Mouse (Mus musculus) olfactory bulb, adult 2 months (tissue): Measurements from ENCODE around the gene Slc13a5. TPM values are rescaled to one million over a fixed set of nuclear protein-coding genes. Genes with fewer than 3 reads are reported as not detected.

Experiments
- H3K27ac ChIP-seq: fragments of 200-500 bp; 2 replicates; pipeline ENCODE4 v1.5.1; 2012; ENCODE audit warnings: low read depth, low read length; ENCODE audit not compliant: insufficient read depth
- H3K4me1 ChIP-seq: fragments of 200-500 bp; 2 replicates; pipeline ENCODE4 v1.6.1; 2012; ENCODE audit warnings: low read length; ENCODE audit not compliant: control insufficient read depth, insufficient read depth
- H3K4me3 ChIP-seq: fragments of 200-500 bp; 2 replicates; pipeline ENCODE4 v1.5.1; 2012; ENCODE audit warnings: mild to moderate bottlenecking, low read depth, low read length, moderate library complexity; ENCODE audit not compliant: insufficient read depth
- CTCF ChIP-seq: fragments of 200-500 bp; IDR thresholded peaks from 2 replicates; pipeline ENCODE4 v1.5.1; 2012; ENCODE audit warnings: low read depth, mild to moderate bottlenecking, low read length, moderate library complexity; ENCODE audit not compliant: insufficient read depth
- POLR2A ChIP-seq: fragments of 200-500 bp; IDR thresholded peaks from 2 replicates; pipeline ENCODE4 v1.6.1; 2012; ENCODE audit warnings: mild to moderate bottlenecking, low read depth, low read length, moderate library complexity; ENCODE audit not compliant: insufficient read depth
- WGBS: fragments of 180-500 bp; shearing (Covaris S2); methylation state at CpG from one replicate; pipeline ENCODE4 v1.1.7; 2018; 5-methylcytosine and 5-hydroxymethylcytosine counted together
- polyA plus RNA-seq: library from polyadenylated mRNA; stranded (reverse); fragments of >200 nt; gene quantifications from 2 replicates; pipeline ENCODE4 v1.2.4, GENCODE M21; 2012; ENCODE audit warnings: low replicate concordance; ENCODE audit not compliant: missing spikeins, insufficient read depth, insufficient read length

Gene Slc13a5
- polyA plus RNA-seq, 1 experiment = not detected

- no peak overlapping the region for H3K4me3 ChIP-seq
- H3K27ac ChIP-seq = no peak overlapping the region
- peaks cover 3% of the 10 kb centered on the region for H3K4me1 ChIP-seq
- TF ChIP-seq CTCF (no peak), POLR2A (no peak)
- 93% methylated on average over 5 of the region's 5 CpGs for WGBS
Measured at GRCm38 (mm10) chr11:72281143-72281851, 14.3 kb upstream of the Slc13a5 start.

GRCm38 (mm10) chr11:72273341-72273740, 6.3 kb upstream of the Slc13a5 start:
- H3K27ac ChIP-seq = no peak overlapping the region
- TF ChIP-seq CTCF = no peak
- TF ChIP-seq POLR2A = no peak
- H3K4me3 ChIP-seq = no peak overlapping the region
- no peaks in the 10 kb centered on the region for H3K4me1 ChIP-seq
- 64% methylated on average over 3 of the region's 3 CpGs for WGBS

- WGBS = 58% methylated on average over 1 of the region's 1 CpGs
- TF ChIP-seq CTCF = no peak
- TF ChIP-seq POLR2A = no peak
- Histone ChIP-seq H3K4me1 (peaks cover 4% of the 10 kb centered on the region), H3K27ac (no peak overlapping the region), H3K4me3 (no peak overlapping the region)
Measured at GRCm38 (mm10) chr11:72271761-72272160, 4.7 kb upstream of the Slc13a5 start.

- Histone ChIP-seq H3K4me3 (peak overlapping the region; percentile 40), H3K4me1 (peaks cover 20% of the 10 kb centered on the region), H3K27ac (no peak overlapping the region)
- TF ChIP-seq POLR2A = no peak
- 3% methylated on average over 46 of the region's 46 CpGs for WGBS
Measured at GRCm38 (mm10) chr11:72266207-72266959, 639 bp downstream of the Slc13a5 start.

GRCm38 (mm10) chr11:72265483-72265882, 1.5 kb downstream of the Slc13a5 start:
- WGBS = 26% methylated on average over 11 of the region's 11 CpGs
- Histone ChIP-seq H3K27ac (no peak overlapping the region), H3K4me1 (peaks cover 20% of the 10 kb centered on the region), H3K4me3 (peak overlapping the region; percentile 3; the same call in 1 of the 2 replicates)
- TF ChIP-seq CTCF = no peak
- no peak for TF ChIP-seq POLR2A

- TF ChIP-seq POLR2A (no peak), CTCF (no peak)
- no peak overlapping the region for H3K4me3 ChIP-seq
- 92% methylated on average over 2 of the region's 2 CpGs for whole genome bisulfite sequencing
- H3K4me1 ChIP-seq = no peaks in the 10 kb centered on the region
- H3K27ac ChIP-seq = no peak overlapping the region
Measured at GRCm38 (mm10) chr11:72256441-72256840, 10.6 kb downstream of the Slc13a5 start.

- Histone ChIP-seq H3K4me3 (no peak overlapping the region), H3K27ac (no peak overlapping the region), H3K4me1 (no peaks in the 10 kb centered on the region)
- TF ChIP-seq CTCF = no peak
- TF ChIP-seq POLR2A = no peak
- 94% methylated on average over 4 of the region's 4 CpGs for WGBS
Measured at GRCm38 (mm10) chr11:72255629-72256028, 11.4 kb downstream of the Slc13a5 start.

GRCm38 (mm10) chr11:72245196-72245753, 21.7 kb downstream of the Slc13a5 start:
- H3K27ac ChIP-seq = no peak overlapping the region
- WGBS = 87% methylated on average over 8 of the region's 8 CpGs
- no peaks in the 10 kb centered on the region for H3K4me1 ChIP-seq
- H3K4me3 ChIP-seq = no peak overlapping the region
- no peak for TF ChIP-seq POLR2A
- no peak for TF ChIP-seq CTCF

GRCm38 (mm10) chr11:72240062-72240860, 26.8 kb downstream of the Slc13a5 start:
- WGBS = 75% methylated on average over 4 of the region's 4 CpGs
- no peak overlapping the region for H3K27ac ChIP-seq
- no peaks in the 10 kb centered on the region for H3K4me1 ChIP-seq
- TF ChIP-seq CTCF (no peak), POLR2A (no peak)
- H3K4me3 ChIP-seq = no peak overlapping the region
